8 mouse cellular contexts compared by ENCODE assay signal in the genomic region with DNA sequence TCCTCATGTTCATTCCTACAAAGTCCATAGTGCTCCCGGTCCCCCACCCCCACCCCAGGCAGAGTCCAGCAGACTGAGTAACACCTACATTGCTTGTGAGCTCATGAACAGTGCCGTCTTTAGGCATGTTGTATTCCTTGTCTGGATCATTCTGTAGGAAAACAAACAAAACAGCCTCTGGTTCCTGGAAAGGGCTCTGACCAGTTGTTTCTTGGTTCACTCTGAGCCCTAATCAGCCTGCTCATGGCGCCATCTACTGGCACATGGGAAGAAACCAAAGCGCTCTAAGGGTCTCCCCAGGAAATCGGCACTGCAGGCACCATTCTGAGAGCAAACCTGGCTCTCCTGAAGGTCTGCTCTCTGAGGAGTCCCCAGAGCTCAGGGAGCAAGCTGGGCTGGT. TPM values are rescaled to one million over a fixed set of nuclear protein-coding genes. Genes with fewer than 3 reads are reported as not detected.
A peak's percentile ranks its signal among the peaks of the same experiment; 100 is the strongest.
DNase-seq lines count a peak whose midpoint lies in the region; ATAC-seq and TF ChIP-seq lines count a peak whose summit lies in the region.

No protein-coding gene starts in this region.

- no peak overlapping the region for H3K9ac ChIP-seq in hindbrain, embryonic 12.5 days
- H3K9ac ChIP-seq in liver, postnatal 0 days (replicated peaks), result no peak overlapping the region

- TF ChIP-seq CTCF in liver, postnatal 0 days (IDR thresholded peaks at IDR 0.05; ENCODE audit: low read depth), result peak; percentile 86

- H3K9me3 ChIP-seq in hindbrain, embryonic 12.5 days (replicated peaks), result no peaks in the 10 kb centered on the region
- H3K9me3 ChIP-seq in liver, postnatal 0 days (ENCODE audit: low read length), result no peaks in the 10 kb centered on the region

- H3K4me2 ChIP-seq in hindbrain, embryonic 12.5 days (replicated peaks), result no peak overlapping the region
- no peak overlapping the region for H3K4me2 ChIP-seq in liver, postnatal 0 days (ENCODE audit: low read depth, low read length)

- peak; percentile 67 to 71 for DNase-seq in cerebellum, postnatal 14 days
- DNase-seq in cerebellum, adult 8-10 months, result no peak
- peak; percentile 45 for DNase-seq in ovary, postnatal 36 days (ENCODE audit: low spot score)
- DNase-seq in ovary, postnatal 10 days (ENCODE audit: low spot score), result no peak
- peak; percentile 68 for DNase-seq in c-Kit-positive CD71-positive TER-119-positive erythroid progenitor cells, embryonic 14.5 days (ENCODE audit: low spot score)
- DNase-seq in liver, postnatal 0 days, result peak; percentile 70
- peak; percentile 35 for DNase-seq in skeletal muscle tissue, adult 2 months (ENCODE audit: low read depth, low spot score)

- no peaks in the 10 kb centered on the region for H3K27me3 ChIP-seq in hindbrain, embryonic 12.5 days
- no peaks in the 10 kb centered on the region for H3K27me3 ChIP-seq in liver, postnatal 0 days (ENCODE audit: insufficient read depth, low read length)

- WGBS in hindbrain, embryonic 12.5 days, result 33% methylated on average over 5 of the region's 5 CpGs
- 41% methylated on average over 5 of the region's 5 CpGs for WGBS in liver, postnatal 0 days (ENCODE audit: insufficient replicate concordance)

- no peaks in the 10 kb centered on the region for H3K4me1 ChIP-seq in hindbrain, embryonic 12.5 days
- H3K4me1 ChIP-seq in liver, postnatal 0 days (ENCODE audit: insufficient read depth), result peaks cover 6% of the 10 kb centered on the region; the same call in 1 of the 2 replicates

- peaks cover 88% of the 10 kb centered on the region for H3K36me3 ChIP-seq in hindbrain, embryonic 12.5 days
- peaks cover 39% of the 10 kb centered on the region for H3K36me3 ChIP-seq in liver, postnatal 0 days (replicated peaks; ENCODE audit: insufficient read depth, low read length)

- no peak for TF ChIP-seq EP300 in liver, postnatal 0 days (IDR thresholded peaks at IDR 0.05; ENCODE audit: low read depth)

- ATAC-seq in hindbrain, embryonic 12.5 days (ENCODE audit: low FRiP score), result peak; percentile 46; the same call in 1 of the 2 replicates
- peak; percentile 49; the same call in 1 of the 2 replicates for ATAC-seq in liver, postnatal 0 days

- H3K4me3 ChIP-seq in hindbrain, embryonic 12.5 days, result no peak overlapping the region
- no peak overlapping the region for H3K4me3 ChIP-seq in liver, postnatal 0 days (ENCODE audit: low read depth, low read length)

- H3K27ac ChIP-seq in hindbrain, embryonic 12.5 days, result no peak overlapping the region
- H3K27ac ChIP-seq in liver, postnatal 0 days (ENCODE audit: low read depth), result no peak overlapping the region

RNA-seq across cellular contexts. Expression of a gene that starts 12.7 kb away (rescaled TPM):
- 82.8 and 89.1 TPM in 2 replicates for polyA plus RNA-seq in hindbrain, embryonic 12.5 days (2016; fragmentation: Nextera tagmentation; extraction: Ambion mirVana)
- polyA plus RNA-seq in liver, postnatal 0 days (2015; fragmentation: Nextera tagmentation; extraction: Ambion mirVana), result 18.1 and 18.4 TPM in 2 replicates

RNA-seq across cellular contexts. Expression of a gene that starts 13.6 kb away (rescaled TPM):
- 0.53 and 0.56 TPM in 2 replicates for polyA plus RNA-seq in hindbrain, embryonic 12.5 days (2016; fragmentation: Nextera tagmentation; extraction: Ambion mirVana)
- polyA plus RNA-seq in liver, postnatal 0 days (2015; fragmentation: Nextera tagmentation; extraction: Ambion mirVana), result not detected in 2 replicates

RNA-seq across cellular contexts. Expression of a gene that starts 20.3 kb away (rescaled TPM):
- polyA plus RNA-seq in hindbrain, embryonic 12.5 days (2016; fragmentation: Nextera tagmentation; extraction: Ambion mirVana), result 85.2 and 88.0 TPM in 2 replicates
- 20.9 and 23.8 TPM in 2 replicates for polyA plus RNA-seq in liver, postnatal 0 days (2015; fragmentation: Nextera tagmentation; extraction: Ambion mirVana)

RNA-seq across cellular contexts. Expression of a gene that starts 40.9 kb away (rescaled TPM):
- polyA plus RNA-seq in hindbrain, embryonic 12.5 days (2016; fragmentation: Nextera tagmentation; extraction: Ambion mirVana), result 27.2 and 28.2 TPM in 2 replicates
- 0.07 and 0.14 TPM in 2 replicates for polyA plus RNA-seq in liver, postnatal 0 days (2015; fragmentation: Nextera tagmentation; extraction: Ambion mirVana)

RNA-seq across cellular contexts. Expression of a gene that starts 56.4 kb away (rescaled TPM):
- polyA plus RNA-seq in hindbrain, embryonic 12.5 days (2016; fragmentation: Nextera tagmentation; extraction: Ambion mirVana), result 1.0 and 1.3 TPM in 2 replicates
- 0.06 and 0.07 TPM in 2 replicates for polyA plus RNA-seq in liver, postnatal 0 days (2015; fragmentation: Nextera tagmentation; extraction: Ambion mirVana)

Comparison
In these comparisons a context has a peak if more than half of its experiments do, and no peak if none do; other contexts are left out.
1. DNase-seq: peak in cerebellum, postnatal 14 days (2 of 2), ovary, postnatal 36 days (single experiment), c-Kit-positive CD71-positive TER-119-positive erythroid progenitor cells, embryonic 14.5 days (single experiment), liver, postnatal 0 days (single experiment) and skeletal muscle tissue, adult 2 months (single experiment); none in cerebellum, adult 8-10 months (single experiment) and ovary, postnatal 10 days (single experiment).